Mouse (Mus musculus) layer of hippocampus, postnatal 25 days (tissue): ENCODE measurements around the gene Hoxd12. TPM values are rescaled to one million over a fixed set of nuclear protein-coding genes. Genes with fewer than 3 reads are reported as not detected.

ENCODE experiments used
- DNase-seq, 2 experiments: peaks; one replicate each; pipeline ENCODE4 v3.0.0; 2022; ENCODE audit warnings: mixed read lengths in 2 of 2, low spot score in 1 of 2; ENCODE audit errors: extremely low spot score in 1 of 2
- total RNA-seq, 2 experiments: library from RNA; stranded (reverse); gene quantifications; 2 replicates each; pipeline ENCODE4 v1.2.3; 2021

The Hoxd12 gene
- total RNA-seq, 2 experiments from 2014 or later = not detected

GRCm38 (mm10) chr2:74706393-74706960 lies 31.7 kb downstream of the Hoxd12 start:
- no peak for DNase-seq

- no peak for DNase-seq
Measured at GRCm38 (mm10) chr2:74707599-74707998, 32.8 kb downstream of the Hoxd12 start.

GRCm38 (mm10) chr2:74708676-74709075 lies 33.9 kb downstream of the Hoxd12 start:
- no peak for DNase-seq

- no peak for DNase-seq
Measured at GRCm38 (mm10) chr2:74709465-74710419, 34.9 kb downstream of the Hoxd12 start.

DNA sequence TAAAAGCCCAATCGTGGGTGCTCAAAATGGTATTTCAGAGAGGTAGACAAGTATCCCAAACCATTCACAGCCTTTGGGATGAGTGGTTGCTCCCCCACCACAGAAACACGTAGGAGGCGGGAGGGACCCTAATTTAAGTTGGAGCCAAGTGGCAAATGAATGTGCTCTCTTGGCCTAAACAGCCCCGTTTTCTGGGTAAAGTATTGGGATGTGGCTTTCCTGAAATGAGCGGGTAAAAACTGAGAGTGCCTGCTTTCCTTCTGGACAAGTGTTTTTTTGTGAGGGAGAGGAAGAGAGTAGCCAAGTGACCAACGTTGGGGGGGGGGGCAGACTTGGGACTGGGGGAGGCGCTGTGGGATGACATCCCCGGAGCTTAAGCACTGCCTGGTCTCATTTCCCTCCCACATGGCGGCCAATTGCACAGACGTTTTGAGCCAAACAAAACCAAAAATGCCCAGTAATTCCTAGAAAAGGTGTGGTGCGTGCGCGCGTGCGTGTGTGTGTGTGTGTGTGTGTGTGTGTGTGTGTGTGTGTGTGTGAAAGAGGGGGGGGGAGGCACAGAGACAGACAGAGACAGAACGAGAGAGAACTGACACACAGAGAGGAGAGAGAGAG lies 36.2 kb downstream of the Hoxd12 start:
- no peak for DNase-seq

DNA sequence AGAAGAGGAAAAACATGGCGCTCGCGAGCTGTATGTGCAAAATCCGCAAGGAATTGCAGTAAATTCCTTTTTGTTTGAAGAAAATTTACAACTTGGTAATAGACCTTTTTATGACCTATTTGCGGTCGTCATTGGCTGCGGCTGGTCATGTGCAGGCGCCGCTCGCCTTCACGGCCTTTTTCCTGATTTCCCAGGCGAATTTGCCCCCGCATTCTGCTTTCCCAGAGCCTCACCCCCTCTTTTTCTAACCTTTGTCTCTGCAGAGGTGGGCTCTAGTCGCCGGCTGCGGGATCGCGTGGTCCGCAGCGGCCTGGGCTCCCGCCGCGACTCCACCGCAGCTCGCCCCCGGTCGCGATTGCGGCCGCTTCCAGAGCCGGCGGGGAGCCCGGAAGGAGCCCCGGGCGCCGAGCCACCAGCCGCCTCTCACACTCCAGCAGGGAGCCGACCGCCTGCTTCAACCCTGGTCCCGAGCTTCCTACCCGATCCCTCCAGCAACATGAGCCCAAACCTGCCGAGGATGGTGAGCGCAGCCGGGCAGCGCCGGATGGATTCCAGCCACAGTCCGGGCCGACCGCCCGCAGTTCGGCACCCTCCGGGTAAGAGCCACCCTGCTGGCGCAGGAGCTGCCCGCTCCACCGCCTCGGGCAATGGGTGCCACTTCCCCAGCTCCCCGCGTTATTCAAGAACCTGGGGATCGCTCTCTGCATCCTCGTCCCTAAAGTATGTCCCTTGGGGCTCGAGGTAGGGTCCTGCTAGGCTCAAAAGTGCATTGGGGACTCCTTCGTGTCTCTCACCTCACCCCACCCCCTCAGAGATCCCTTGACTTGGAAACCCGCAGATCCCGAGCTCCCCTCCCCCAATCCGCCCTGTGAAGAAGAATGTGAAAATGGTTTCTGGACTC lies 37.2 kb downstream of the Hoxd12 start, which contains the start of the genes Hoxd3 and Hoxd4:
TSS of gene Hoxd3 (plus strand) at position 207 of the 901 bp plus-strand sequence.
TSS of gene Hoxd4 (plus strand) at position 209 of the 901 bp plus-strand sequence.
- no peak for DNase-seq

DNA sequence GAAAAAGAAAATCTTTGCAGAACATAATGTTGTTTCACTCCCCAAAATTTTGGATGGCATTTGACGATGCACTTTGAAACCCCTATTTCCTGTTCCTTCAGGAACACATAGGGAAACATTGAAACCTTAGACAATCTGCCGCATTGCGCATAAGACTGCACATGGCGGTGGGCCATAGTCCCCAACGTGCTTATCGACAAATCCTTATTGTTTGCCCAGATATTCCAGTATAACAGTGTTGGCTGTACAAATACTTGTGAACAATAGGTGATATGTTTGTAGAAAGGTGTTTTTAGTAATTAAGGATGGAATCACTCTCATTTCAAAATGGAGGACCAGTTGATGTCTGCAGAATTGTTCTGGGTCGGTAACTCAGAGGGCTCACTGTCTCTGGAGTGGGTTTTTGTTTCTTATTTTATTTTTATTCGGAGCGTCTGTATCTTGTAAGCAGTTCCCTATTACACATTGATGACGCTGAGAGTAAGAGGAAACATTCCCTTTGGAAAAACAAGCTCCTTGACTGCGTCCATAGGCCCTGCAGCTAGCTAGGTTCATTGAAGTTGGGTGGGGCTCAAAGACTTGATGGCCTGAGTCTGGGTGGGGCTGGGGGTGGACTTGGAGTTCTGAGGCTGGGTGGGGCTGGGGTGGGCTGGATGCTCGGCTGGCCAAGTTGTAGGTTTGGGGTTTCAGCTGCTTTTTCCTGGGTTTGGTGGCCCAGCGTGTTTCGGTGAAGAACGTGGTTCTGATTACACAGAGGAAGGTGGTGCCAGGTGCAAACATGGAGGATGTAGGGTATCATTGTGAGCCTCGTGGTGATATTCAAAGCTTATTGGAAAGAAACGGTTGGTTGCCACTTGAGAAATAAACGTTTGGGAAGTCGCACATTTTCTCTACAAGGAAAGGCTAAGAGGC lies 38.7 kb downstream of the Hoxd12 start:
- no peak for DNase-seq

- DNase-seq = no peak
Measured at GRCm38 (mm10) chr2:74714156-74714789, 39.5 kb downstream of the Hoxd12 start.

- DNase-seq = no peak
Measured at GRCm38 (mm10) chr2:74714881-74715280, 40.1 kb downstream of the Hoxd12 start.

GRCm38 (mm10) chr2:74715504-74716241 lies 40.9 kb downstream of the Hoxd12 start:
- peak; percentile 64 to 90 for DNase-seq

DNA sequence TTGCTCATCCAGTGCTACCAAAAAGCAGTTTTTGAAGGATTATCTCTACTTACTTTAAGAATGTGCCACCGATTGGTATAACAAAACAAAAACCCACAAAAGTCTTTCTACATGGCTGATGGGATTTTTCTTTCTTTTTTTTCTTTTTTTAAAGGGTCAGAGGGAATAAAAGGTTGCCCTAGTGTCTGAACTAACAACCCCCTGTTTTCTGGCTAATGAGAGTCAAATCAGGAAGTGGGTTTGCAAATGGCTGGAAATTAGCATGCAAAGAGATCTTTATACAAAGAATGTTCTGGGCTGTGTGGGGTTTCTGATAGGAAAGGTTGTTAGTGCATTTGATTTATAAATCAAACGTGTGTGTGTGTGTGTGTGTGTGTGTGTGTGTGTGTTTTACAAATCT lies 45.6 kb downstream of the Hoxd12 start:
- DNase-seq = no peak

- no peak for DNase-seq
Measured at GRCm38 (mm10) chr2:74720955-74721491, 46.2 kb downstream of the Hoxd12 start.

GRCm38 (mm10) chr2:74721882-74722281 lies 47.1 kb downstream of the Hoxd12 start:
- DNase-seq = no peak

DNA sequence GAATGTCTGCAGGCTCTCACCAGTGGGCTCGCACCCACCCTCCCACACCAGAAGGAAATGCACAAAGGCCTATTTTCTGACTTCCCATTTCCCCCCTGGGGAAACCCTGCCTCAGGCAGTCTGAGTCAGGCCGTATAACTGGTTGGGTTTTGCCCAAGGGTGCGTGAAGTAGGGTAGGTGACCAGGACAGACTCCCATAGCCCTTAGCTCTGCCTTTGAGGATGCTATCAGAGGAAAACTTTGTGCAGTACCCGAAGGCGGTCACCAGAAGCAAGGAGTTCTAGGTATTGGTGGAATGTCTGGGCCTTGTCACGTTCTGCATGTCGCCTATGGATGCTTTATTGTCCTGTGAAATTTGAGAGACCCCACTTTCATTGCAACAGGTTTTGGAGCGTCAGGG lies 48.1 kb downstream of the Hoxd12 start:
- no peak for DNase-seq

- no peak for DNase-seq
Measured at GRCm38 (mm10) chr2:74724244-74725015, 49.6 kb downstream of the Hoxd12 start.

- no peak for DNase-seq
Measured at GRCm38 (mm10) chr2:74725171-74725570, 50.4 kb downstream of the Hoxd12 start.

GRCm38 (mm10) chr2:74726551-74726950 lies 51.7 kb downstream of the Hoxd12 start, which contains the start of gene Gm28230:
Gene Gm28230 (plus strand): TSS chr2:74726728.
- DNase-seq = no peak
